Mouse (Mus musculus): ENCODE measurements around the gene Ndufs4. TPM values are rescaled to one million over a fixed set of nuclear protein-coding genes. Genes with fewer than 3 reads are reported as not detected.

Gene Ndufs4
- polyA plus RNA-seq, 1 experiment from 2014 or later: 413 TPM

GRCm38 (mm10) chr13:114260486-114261205, 127.4 kb downstream of the Ndufs4 start:
- ATAC-seq: no peak
- H3K27ac ChIP-seq (ENCODE audit: low read depth, low read length): no peak overlapping the region
- H3K9me3 ChIP-seq (ENCODE audit: control insufficient read depth): no peaks in the 10 kb centered on the region
- no peak overlapping the region for H3K9ac ChIP-seq (ENCODE audit: low read depth, low read length)
- no peaks in the 10 kb centered on the region for H3K36me3 ChIP-seq (ENCODE audit: control insufficient read depth, insufficient read depth)
- WGBS: 73% methylated on average over 7 of the region's 7 CpGs
- no peak overlapping the region for H3K4me3 ChIP-seq (ENCODE audit: low read depth, low read length)
- no peaks in the 10 kb centered on the region for H3K27me3 ChIP-seq (replicated peaks; ENCODE audit: control insufficient read depth, insufficient read depth, low read length)
- no peak for TF ChIP-seq CTCF (IDR thresholded peaks at IDR 0.05; ENCODE audit: low read depth)
- H3K4me1 ChIP-seq (replicated peaks; ENCODE audit: control insufficient read depth, insufficient read depth, low read length): no peaks in the 10 kb centered on the region
- no peak overlapping the region for H3K4me2 ChIP-seq (replicated peaks; ENCODE audit: low read depth)

GRCm38 (mm10) chr13:114254697-114255096, 133.4 kb downstream of the Ndufs4 start:
- Histone ChIP-seq H3K9ac (ENCODE audit: low read depth, low read length) (no peak overlapping the region), H3K4me3 (ENCODE audit: low read depth, low read length) (no peak overlapping the region), H3K27me3 (replicated peaks; ENCODE audit: control insufficient read depth, insufficient read depth, low read length) (no peaks in the 10 kb centered on the region), H3K4me2 (replicated peaks; ENCODE audit: low read depth) (no peak overlapping the region), H3K36me3 (ENCODE audit: control insufficient read depth, insufficient read depth) (no peaks in the 10 kb centered on the region), H3K27ac (ENCODE audit: low read depth, low read length) (no peak overlapping the region), H3K4me1 (replicated peaks; ENCODE audit: control insufficient read depth, insufficient read depth, low read length) (no peaks in the 10 kb centered on the region), H3K9me3 (ENCODE audit: control insufficient read depth) (no peaks in the 10 kb centered on the region)
- no peak for TF ChIP-seq CTCF (IDR thresholded peaks at IDR 0.05; ENCODE audit: low read depth)
- 89% methylated on average over 10 of the region's 10 CpGs for WGBS
- no peak for ATAC-seq

Other genes with a start within 250 kb of the Ndufs4 start
- gene Fst, start 70.7 kb upstream of the Ndufs4 start, polyA plus RNA-seq (2015; fragmentation: Nextera tagmentation; extraction: Ambion mirVana): 12.8 and 14.3 TPM in 2 replicates

All from intestine, postnatal 0 days (tissue).